Mouse (Mus musculus): ENCODE measurements around the gene Tcf15. TPM values are rescaled to one million over a fixed set of nuclear protein-coding genes. Genes with fewer than 3 reads are reported as not detected.

The Tcf15 gene
- polyA plus RNA-seq (2012; fragmentation: generic; extraction: Trizol) = not detected

DNA sequence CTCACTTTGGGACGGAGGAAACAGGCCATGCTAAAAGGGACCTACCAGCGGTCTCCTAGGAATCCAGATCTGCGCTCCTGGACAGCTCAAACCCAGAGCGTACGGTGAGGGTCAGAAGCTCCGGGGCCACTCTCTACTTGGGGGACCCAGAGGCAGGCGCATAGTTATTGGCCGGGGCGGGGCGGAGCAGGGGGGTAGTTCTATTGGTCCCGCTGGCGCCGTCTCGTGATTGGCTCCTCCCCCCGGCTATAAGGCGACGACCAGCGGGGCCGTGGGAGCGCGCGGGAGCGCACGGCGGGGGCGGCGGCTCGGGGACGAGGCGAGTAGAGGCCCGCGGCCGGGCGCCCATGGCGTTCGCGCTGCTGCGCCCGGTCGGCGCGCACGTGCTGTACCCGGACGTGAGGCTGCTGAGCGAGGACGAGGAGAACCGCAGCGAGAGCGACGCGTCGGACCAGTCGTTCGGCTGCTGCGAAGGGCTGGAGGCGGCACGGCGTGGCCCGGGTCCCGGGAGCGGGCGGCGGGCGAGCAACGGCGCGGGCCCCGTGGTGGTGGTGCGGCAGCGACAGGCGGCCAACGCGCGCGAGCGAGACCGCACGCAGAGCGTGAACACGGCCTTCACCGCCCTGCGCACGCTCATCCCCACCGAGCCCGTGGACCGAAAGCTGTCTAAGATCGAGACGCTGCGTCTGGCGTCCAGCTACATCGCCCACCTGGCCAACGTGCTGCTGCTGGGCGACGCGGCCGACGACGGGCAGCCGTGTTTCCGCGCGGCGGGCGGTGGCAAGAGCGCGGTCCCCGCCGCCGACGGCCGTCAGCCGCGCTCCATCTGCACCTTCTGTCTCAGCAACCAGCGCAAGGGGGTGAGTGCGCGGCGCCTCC lies at the start of gene Tcf15:
TSS of gene Tcf15 (plus strand) at position 283 of the 879 bp plus-strand sequence.
- Histone ChIP-seq H3K79me2 (ENCODE audit: control insufficient read depth, insufficient read depth) (no peaks in the 10 kb centered on the region), H3K4me2 (ENCODE audit: low read depth) (peak within 1 kb of the TSS; percentile 61), H3K27me3 (ENCODE audit: control insufficient read depth, insufficient read depth, insufficient read length) (peaks cover 64% of the 10 kb centered on the region), H3K4me3 (no peak within 1 kb of the TSS), H3ac (ENCODE audit: control insufficient read depth, insufficient read length) (no peak within 1 kb of the TSS), H3K36me3 (ENCODE audit: control insufficient read depth, insufficient read depth) (no peaks in the 10 kb centered on the region)
- TF ChIP-seq CEBPB (IDR thresholded peaks at IDR 0.05; ENCODE audit: insufficient read depth, poor library complexity, severe bottlenecking) (no peak), TCF3 (IDR thresholded peaks at IDR 0.05; ENCODE audit: insufficient read length, low read depth) (no peak), MAX (IDR thresholded peaks at IDR 0.05; ENCODE audit: low read depth) (no peak), E2F4 (IDR thresholded peaks at IDR 0.05; ENCODE audit: insufficient read depth) (no peak), TCF12 (IDR thresholded peaks at IDR 0.05; ENCODE audit: insufficient read depth, poor library complexity, severe bottlenecking) (no peak), POLR2AphosphoS2 (IDR thresholded peaks at IDR 0.05; ENCODE audit: insufficient read length, low read depth) (no peak)

DNA sequence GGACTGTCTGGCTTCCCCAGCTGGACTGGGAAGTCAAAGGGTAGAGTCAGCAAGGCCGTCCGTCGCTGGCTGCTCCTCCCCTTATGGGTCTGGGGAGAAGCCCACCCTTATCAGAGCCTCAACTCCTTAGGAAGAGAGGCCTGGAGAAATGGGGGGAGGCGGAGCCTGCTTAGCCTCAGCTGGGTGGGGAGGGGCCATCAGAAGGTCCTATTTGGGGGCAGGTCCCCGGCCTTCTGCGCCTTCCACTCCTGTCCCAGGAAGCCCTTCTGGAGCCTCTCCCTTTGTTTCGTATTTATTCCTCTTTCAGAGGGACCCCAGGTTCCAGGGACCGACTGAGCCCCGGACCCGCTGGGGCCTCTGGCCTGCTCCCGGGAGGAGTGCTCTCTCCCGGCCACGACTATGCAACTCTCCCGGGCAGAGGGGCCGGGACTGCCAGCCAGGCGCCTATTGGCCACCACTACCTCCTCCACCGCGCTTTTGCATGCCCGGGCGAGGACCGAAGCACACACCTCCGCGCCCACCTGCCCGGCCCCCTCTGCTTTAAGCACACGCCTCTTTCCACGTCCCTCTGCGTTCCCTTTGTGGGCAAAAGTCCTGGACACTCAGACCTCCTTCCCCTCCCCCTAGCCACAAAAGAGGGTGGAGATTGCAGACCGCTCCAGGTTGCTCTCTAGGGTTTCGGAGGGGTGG lies 48.4 kb upstream of the Tcf15 start:
- Histone ChIP-seq H3K4me3 (no peak overlapping the region), H3K4me2 (ENCODE audit: low read depth) (no peak overlapping the region), H3K36me3 (ENCODE audit: control insufficient read depth, insufficient read depth) (no peaks in the 10 kb centered on the region), H3ac (ENCODE audit: control insufficient read depth, insufficient read length) (no peak overlapping the region), H3K79me2 (ENCODE audit: control insufficient read depth, insufficient read depth) (no peaks in the 10 kb centered on the region), H3K27me3 (ENCODE audit: control insufficient read depth, insufficient read depth, insufficient read length) (peaks cover 10% of the 10 kb centered on the region)
- TF ChIP-seq MYOD1 (IDR thresholded peaks at IDR 0.05; ENCODE audit: control insufficient read depth in 1 of 3, insufficient read length in 2 of 3, low read depth in 2 of 3) (no peak), USF1 (IDR thresholded peaks at IDR 0.05; ENCODE audit: low read depth) (no peak), MYOG (IDR thresholded peaks at IDR 0.05; ENCODE audit: control insufficient read depth in 1 of 3, insufficient read depth in 1 of 3, insufficient read length in 2 of 3, low read depth in 2 of 3) (no peak), SRF (IDR thresholded peaks at IDR 0.05; ENCODE audit: control insufficient read depth, insufficient read length, low read depth) (no peak)

DNA sequence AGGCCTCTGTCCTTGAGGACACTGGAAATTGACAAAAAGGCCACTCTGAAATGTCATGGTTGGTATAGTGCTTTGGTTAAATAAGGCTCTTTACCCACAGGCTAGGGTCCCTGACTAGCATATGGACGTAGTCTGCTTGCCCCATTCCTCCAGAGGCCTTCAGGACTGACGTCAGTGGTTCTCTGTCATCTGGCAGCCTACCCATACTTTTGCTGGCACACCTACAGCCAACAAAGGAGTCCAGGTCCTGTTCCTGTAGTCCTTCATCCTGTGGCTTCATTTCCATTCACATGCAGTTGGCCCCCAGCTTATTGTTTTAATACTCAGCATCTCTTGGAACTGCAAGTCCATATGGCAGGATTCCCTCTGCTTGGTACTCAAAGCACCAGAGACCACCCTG lies 46.4 kb upstream of the Tcf15 start:
- Histone ChIP-seq H3K4me2 (ENCODE audit: low read depth) (no peak overlapping the region), H3K79me2 (ENCODE audit: control insufficient read depth, insufficient read depth) (no peaks in the 10 kb centered on the region), H3ac (ENCODE audit: control insufficient read depth, insufficient read length) (no peak overlapping the region), H3K36me3 (ENCODE audit: control insufficient read depth, insufficient read depth) (no peaks in the 10 kb centered on the region), H3K27me3 (ENCODE audit: control insufficient read depth, insufficient read depth, insufficient read length) (peaks cover 10% of the 10 kb centered on the region), H3K4me3 (no peak overlapping the region)
- TF ChIP-seq REST (IDR thresholded peaks at IDR 0.05; ENCODE audit: insufficient read depth, insufficient read length) (no peak), MAX (IDR thresholded peaks at IDR 0.05; ENCODE audit: low read depth) (no peak), CEBPB (IDR thresholded peaks at IDR 0.05; ENCODE audit: insufficient read depth, poor library complexity, severe bottlenecking) (no peak), SRF (IDR thresholded peaks at IDR 0.05; ENCODE audit: control insufficient read depth, insufficient read length, low read depth) (no peak), TCF12 (IDR thresholded peaks at IDR 0.05; ENCODE audit: insufficient read depth, poor library complexity, severe bottlenecking) (no peak), POLR2AphosphoS2 (IDR thresholded peaks at IDR 0.05; ENCODE audit: insufficient read length, low read depth) (no peak)

DNA sequence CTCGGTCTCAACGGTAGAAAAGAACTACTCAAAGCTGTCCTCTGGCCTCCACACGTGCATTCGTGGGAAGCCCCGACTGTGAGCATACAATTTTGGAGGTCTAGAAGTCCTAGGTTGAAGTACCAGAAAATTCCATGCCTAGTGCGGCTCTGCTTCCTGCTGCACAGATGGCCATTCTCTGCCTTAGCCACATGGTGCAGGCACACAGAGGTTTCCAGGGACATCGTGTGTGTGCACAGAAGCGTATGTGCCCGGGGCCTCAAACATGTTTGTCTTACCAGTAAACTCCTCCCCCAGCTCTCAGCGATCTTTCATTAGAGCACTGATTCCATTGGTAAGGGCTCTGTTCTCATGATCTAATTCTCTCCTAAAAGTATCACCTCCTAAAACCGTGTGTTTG lies 45.4 kb upstream of the Tcf15 start:
- Histone ChIP-seq H3K4me2 (ENCODE audit: low read depth) (no peak overlapping the region), H3K36me3 (ENCODE audit: control insufficient read depth, insufficient read depth) (no peaks in the 10 kb centered on the region), H3K79me2 (ENCODE audit: control insufficient read depth, insufficient read depth) (no peaks in the 10 kb centered on the region), H3K4me3 (no peak overlapping the region), H3K27me3 (ENCODE audit: control insufficient read depth, insufficient read depth, insufficient read length) (peaks cover 10% of the 10 kb centered on the region), H3ac (ENCODE audit: control insufficient read depth, insufficient read length) (no peak overlapping the region)
- TF ChIP-seq MAX (IDR thresholded peaks at IDR 0.05; ENCODE audit: low read depth) (no peak), MYOG (IDR thresholded peaks at IDR 0.05; ENCODE audit: control insufficient read depth in 1 of 3, insufficient read depth in 1 of 3, insufficient read length in 2 of 3, low read depth in 2 of 3) (no peak), SRF (IDR thresholded peaks at IDR 0.05; ENCODE audit: control insufficient read depth, insufficient read length, low read depth) (no peak), TCF3 (IDR thresholded peaks at IDR 0.05; ENCODE audit: insufficient read length, low read depth) (no peak), POLR2A (IDR thresholded peaks at IDR 0.05; ENCODE audit: insufficient read length, low read depth) (no peak), REST (IDR thresholded peaks at IDR 0.05; ENCODE audit: insufficient read depth, insufficient read length) (no peak), E2F4 (IDR thresholded peaks at IDR 0.05; ENCODE audit: insufficient read depth) (no peak), TCF12 (IDR thresholded peaks at IDR 0.05; ENCODE audit: insufficient read depth, poor library complexity, severe bottlenecking) (no peak), POLR2AphosphoS2 (IDR thresholded peaks at IDR 0.05; ENCODE audit: insufficient read length, low read depth) (no peak), MYOD1 (IDR thresholded peaks at IDR 0.05; ENCODE audit: control insufficient read depth in 1 of 3, insufficient read length in 2 of 3, low read depth in 2 of 3) (no peak), CEBPB (IDR thresholded peaks at IDR 0.05; ENCODE audit: insufficient read depth, poor library complexity, severe bottlenecking) (no peak), USF1 (IDR thresholded peaks at IDR 0.05; ENCODE audit: low read depth) (no peak)

DNA sequence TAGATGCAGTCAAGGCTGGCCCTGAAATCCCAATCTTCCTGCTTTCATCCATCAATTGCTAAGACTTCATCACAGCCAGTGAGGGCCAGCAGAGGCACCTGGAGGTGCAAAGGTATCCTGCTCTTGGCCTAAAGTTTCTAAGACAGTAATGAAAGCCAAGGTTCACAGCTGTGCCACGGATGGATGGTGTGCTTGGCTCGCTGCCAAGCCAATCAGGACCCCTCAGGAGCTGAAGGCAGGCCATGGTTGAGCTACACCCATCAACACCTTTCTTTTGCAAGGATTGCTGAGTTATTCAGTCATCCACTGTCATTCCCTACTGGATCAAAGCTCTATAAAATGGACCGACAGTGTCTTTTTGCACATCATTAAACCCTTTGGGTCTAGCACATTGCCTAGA lies 43.8 kb upstream of the Tcf15 start:
- H3ac ChIP-seq (ENCODE audit: control insufficient read depth, insufficient read length) = no peak overlapping the region
- TF ChIP-seq TCF3 (IDR thresholded peaks at IDR 0.05; ENCODE audit: insufficient read length, low read depth) = no peak
- no peak for TF ChIP-seq MAX (IDR thresholded peaks at IDR 0.05; ENCODE audit: low read depth)
- TF ChIP-seq MYOD1 (IDR thresholded peaks at IDR 0.05; ENCODE audit: control insufficient read depth in 1 of 3, insufficient read length in 2 of 3, low read depth in 2 of 3) = no peak
- no peak for TF ChIP-seq TCF12 (IDR thresholded peaks at IDR 0.05; ENCODE audit: insufficient read depth, poor library complexity, severe bottlenecking)
- TF ChIP-seq REST (IDR thresholded peaks at IDR 0.05; ENCODE audit: insufficient read depth, insufficient read length) = no peak
- TF ChIP-seq MYOG (IDR thresholded peaks at IDR 0.05; ENCODE audit: control insufficient read depth in 1 of 3, insufficient read depth in 1 of 3, insufficient read length in 2 of 3, low read depth in 2 of 3) = no peak
- TF ChIP-seq USF1 (IDR thresholded peaks at IDR 0.05; ENCODE audit: low read depth) = no peak
- TF ChIP-seq CEBPB (IDR thresholded peaks at IDR 0.05; ENCODE audit: insufficient read depth, poor library complexity, severe bottlenecking) = no peak
- TF ChIP-seq E2F4 (IDR thresholded peaks at IDR 0.05; ENCODE audit: insufficient read depth) = no peak
- TF ChIP-seq POLR2AphosphoS2 (IDR thresholded peaks at IDR 0.05; ENCODE audit: insufficient read length, low read depth) = no peak
- no peak for TF ChIP-seq POLR2A (IDR thresholded peaks at IDR 0.05; ENCODE audit: insufficient read length, low read depth)
- no peak for TF ChIP-seq SRF (IDR thresholded peaks at IDR 0.05; ENCODE audit: control insufficient read depth, insufficient read length, low read depth)
- H3K36me3 ChIP-seq (ENCODE audit: control insufficient read depth, insufficient read depth) = no peaks in the 10 kb centered on the region
- H3K27me3 ChIP-seq (ENCODE audit: control insufficient read depth, insufficient read depth, insufficient read length) = peaks cover 10% of the 10 kb centered on the region
- no peaks in the 10 kb centered on the region for H3K79me2 ChIP-seq (ENCODE audit: control insufficient read depth, insufficient read depth)
- H3K4me3 ChIP-seq = no peak overlapping the region
- H3K4me2 ChIP-seq (ENCODE audit: low read depth) = no peak overlapping the region
